Mouse (Mus musculus): ENCODE data around the gene Mllt10.

The Mllt10 gene

DNA sequence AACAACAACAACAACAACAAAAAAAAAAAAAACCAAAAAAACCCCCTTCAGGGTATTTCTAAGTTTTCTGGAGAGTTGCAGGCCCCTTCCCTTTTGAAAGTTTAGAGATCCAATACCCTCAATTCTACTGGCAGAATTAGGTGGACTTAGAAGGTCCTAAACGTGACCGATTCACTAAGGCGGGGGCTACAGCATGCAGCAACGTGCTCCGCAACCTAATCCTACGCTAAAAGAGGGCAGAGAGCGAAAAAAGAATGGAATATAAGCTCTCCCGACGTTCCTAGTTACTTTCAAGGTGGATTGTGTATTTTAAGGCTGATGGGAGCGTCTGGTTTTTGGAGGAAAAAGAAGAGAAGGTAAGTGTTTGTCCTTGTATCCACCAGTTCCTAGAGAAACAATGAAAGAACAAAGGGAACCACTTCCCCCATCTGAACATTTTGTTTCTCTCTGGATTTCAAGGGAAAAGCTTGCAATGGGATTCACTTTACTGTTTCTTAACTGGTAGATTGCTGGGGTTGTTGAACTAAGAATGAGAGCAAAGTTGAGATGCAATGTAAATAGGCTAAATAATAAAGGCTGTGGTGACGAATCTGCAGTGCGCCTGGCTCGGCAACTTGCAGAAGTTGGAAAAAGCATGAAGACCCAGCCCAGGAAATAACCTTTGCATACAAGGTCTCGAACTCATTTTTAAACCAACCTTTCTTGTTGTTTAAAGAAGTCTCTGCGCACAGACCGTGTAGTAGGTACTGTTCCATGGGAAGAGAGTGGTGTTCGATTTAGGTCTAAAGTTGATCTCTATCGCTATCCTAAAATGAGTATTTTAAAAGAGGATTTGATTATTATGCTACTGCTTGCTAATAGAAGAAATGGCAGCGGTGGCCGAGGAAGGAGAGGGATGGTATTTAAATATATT is at the start of gene Mllt10:
Mllt10 (plus strand) TSS at position 222 of the 913 bp plus-strand sequence.
- no peak for DNase-seq (ENCODE audit: low spot score)

GRCm38 (mm10) chr2:18011226-18011625 is 43.8 kb upstream of the Mllt10 start:
- no peak for DNase-seq (ENCODE audit: low spot score)

DNA sequence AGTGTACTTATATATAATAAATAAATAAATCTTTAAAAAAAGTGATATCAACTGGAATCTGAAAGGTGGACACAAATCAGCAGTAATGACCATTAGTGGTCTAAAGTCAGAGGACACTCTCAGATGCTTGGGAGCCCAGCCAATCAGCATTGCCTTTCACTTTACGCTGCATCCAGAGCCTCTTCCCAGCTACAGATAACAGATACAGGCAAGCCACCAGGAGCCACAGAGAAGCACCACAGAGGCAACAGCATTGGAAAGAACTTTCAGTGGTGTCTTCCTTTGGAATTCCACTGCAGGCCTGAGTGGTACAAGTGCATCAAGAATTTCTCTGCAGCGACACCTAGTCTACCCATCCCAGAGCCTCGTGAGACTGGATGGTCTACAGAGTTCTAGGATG is 42.2 kb upstream of the Mllt10 start:
- no peak for DNase-seq (ENCODE audit: low spot score)

DNA sequence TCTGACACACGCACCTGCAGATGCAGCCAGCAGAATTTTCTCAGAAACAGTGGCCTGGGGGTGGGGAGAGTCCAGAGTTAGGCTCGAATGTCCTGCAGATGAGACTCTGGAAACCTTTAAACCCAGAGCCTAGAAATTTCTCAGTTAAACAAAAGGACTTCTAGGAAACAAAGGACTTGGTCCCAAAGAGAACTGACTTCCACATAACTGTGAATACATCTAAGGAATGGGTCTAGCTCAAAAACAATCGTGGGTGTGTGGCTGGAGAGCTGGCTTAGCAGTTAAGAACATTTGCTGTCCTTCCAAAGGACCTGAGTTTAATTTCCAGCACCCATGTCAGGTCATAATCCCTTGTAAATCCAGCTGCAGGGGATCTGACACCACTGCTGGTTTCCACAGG is 39.5 kb upstream of the Mllt10 start:
- DNase-seq (ENCODE audit: low spot score), result no peak

DNA sequence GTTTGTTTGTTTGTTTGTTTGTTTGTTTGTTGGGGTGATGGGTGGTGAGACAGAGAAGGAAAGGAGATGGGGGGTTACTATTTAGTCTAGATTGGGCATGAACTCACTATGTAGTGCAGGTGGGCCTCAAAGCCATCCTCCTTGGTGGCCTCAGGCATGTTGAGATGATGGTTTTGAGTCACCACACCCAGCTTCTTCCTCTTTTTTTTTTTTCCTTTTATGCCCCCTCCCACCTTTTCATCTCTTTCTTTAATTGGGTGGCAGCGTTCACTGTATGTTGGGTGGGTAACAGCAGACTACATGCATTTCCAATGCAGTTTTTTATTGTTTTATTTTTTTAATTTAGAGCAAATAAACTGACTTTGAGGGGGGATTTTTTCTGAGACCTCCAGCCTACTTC is 38.4 kb upstream of the Mllt10 start:
- no peak for DNase-seq (ENCODE audit: low spot score)

DNA sequence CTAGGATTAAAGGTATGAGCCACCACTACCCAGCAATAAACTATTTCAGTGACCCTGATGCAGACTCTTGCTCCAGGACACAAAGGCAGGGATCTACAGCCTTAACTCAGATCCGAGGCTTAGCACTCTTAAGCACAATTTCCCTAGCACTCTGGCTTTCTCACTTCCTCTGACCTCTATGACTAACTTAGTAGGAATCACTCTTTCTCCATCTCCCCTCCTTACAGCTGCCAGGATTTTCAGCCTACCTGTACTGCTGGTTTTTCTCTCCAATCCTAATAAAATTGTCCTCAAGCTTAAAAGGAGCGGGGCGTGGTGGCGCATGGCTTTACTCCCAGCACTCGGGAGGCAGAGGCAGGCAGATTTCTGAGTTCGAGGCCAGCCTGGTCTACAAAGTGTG is 37.7 kb upstream of the Mllt10 start:
- DNase-seq (ENCODE audit: low spot score), result no peak

DNA sequence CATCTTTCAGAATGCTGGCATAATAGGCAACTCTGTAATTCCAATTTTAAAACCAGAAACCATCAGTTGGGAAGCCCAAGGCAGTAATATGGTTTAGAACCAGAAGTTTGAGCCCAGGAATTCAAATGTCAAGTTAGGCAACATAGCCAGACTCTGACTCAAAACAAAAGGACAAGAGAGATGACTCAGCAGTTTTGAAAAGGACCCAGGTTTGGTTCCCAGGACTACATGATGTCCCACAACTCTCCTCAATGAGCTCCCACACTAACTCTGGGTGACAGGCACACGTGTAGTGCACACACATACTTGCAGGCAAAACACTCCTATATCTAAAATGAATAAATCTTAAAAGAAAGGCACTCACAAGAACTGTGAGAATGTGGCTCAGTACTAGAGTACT is 35.9 kb upstream of the Mllt10 start:
- DNase-seq (ENCODE audit: low spot score), result no peak

- DNase-seq (ENCODE audit: low spot score), result no peak
These were observed 32.2 kb upstream of the Mllt10 start for GRCm38 (mm10) chr2:18022886-18023285.

- DNase-seq (ENCODE audit: low spot score), result no peak
These were observed 29.9 kb upstream of the Mllt10 start for GRCm38 (mm10) chr2:18025116-18025515.

DNA sequence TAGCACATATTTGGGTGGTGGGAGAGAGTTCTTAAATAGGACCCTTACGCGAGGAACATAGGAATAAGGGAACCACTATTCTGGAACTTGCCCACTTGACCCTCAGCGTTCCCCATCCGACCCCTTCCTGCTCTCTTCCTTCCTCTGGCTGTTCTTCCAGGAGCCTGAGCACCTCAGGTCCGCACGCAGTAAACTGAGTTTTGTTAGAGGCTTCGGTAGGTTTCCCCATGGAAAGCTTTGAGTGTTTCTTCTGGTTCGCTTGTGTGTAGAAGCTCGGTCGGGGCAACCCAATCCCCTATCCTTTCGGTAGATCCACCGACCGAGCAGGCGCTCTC is 29.3 kb upstream of the Mllt10 start:
- no peak for DNase-seq (ENCODE audit: low spot score)

- DNase-seq (ENCODE audit: low spot score), result no peak
These were observed 28.7 kb upstream of the Mllt10 start for GRCm38 (mm10) chr2:18026116-18026947.

DNA sequence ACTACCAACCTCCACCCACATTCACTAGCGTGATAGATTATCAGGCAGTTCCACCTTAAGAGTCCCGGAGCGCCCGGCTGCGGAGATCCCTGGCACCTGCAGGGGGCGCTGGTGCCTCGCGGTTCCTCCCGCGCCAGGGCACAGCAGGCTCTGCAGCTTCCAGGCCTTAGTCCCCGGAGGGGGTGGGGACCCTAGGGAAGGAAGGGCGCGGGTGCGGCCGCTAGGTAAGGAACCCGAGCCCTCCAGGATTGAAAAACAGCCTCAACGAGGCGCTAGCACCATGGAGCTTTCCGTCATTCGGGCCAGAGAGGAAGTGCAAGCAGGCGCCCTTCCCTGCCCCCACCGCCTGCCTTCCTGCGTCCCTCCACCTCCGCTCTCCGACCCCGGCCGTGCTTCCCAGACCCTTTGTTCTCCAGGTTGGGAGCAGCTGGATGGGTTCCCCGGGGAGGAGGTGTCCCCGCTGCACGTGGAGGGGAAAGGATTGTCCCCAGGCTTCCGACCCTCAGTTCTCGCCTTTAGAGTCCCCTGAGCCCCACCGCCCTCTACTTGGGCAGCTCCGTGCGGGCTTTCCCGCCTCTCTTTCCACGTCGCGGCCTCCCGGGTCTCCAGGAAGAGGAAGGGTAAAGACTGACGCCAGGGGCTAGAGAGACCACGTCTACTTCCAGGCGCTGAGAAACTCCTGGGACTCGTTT is 27.4 kb upstream of the Mllt10 start:
- DNase-seq (ENCODE audit: low spot score), result peak; percentile 80

GRCm38 (mm10) chr2:18028140-18029021 is 26.7 kb upstream of the Mllt10 start:
- peak; percentile 68 for DNase-seq (ENCODE audit: low spot score)

DNA sequence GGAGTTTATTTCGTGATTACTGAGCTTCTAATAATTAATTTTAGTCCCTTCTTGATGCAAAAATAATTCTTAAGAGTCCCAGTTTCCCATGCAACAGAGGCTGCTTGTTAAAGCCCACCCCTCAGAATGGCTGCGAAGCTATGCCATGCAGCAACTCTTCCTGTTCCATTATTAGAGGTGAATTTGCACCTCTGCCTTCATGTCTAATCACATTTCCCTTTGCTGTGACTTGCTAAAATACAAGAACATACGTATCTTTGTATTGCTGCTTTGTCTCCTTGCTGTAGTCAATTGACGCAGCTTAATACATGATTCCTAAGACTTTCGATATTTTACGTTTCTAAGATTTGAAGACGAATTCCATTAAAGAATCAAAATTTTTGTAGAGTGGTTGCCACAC is 25.4 kb upstream of the Mllt10 start:
- DNase-seq (ENCODE audit: low spot score), result no peak

GRCm38 (mm10) chr2:18030581-18030980 is 24.5 kb upstream of the Mllt10 start:
- DNase-seq (ENCODE audit: low spot score), result no peak

- no peak for DNase-seq (ENCODE audit: low spot score)
These were observed 23.7 kb upstream of the Mllt10 start for GRCm38 (mm10) chr2:18031271-18031821.

DNA sequence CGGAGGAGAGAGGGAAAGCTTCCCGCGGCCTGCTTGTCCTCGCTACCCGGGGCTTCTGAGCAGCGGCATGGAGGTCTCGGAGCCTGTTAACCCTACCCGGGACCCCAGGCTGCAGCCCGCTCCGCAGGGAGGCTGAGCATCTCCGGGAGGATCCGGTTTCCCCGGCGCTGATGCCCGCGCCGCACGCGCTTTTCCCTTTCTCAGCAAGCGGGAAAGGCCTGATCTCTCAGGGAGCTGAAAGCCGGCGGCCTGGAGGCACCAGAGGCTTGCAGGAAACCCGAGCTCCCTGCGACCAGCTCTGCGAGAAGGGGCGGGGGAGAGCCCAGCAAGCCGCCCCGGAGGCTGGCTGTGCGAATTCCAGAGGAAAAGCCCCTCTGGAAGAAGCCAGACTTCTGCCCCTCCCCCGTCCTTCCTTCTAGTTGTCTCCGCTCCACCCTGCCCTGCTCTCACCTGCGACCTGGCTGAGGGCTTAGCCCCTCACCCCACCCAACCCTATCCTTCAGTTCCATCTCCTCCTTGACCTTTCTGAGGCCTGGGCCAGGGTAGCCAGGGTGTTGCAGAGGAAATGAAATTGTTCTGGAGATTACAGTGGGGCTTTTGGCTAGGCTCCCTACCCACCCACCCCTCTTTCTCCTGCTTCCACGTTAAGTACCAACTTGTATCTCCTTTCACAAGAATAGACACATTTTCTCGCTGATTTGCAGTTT is 23.1 kb upstream of the Mllt10 start:
- no peak for DNase-seq (ENCODE audit: low spot score)

- no peak for DNase-seq (ENCODE audit: low spot score)
These were observed 22.5 kb upstream of the Mllt10 start for GRCm38 (mm10) chr2:18032538-18032895.

GRCm38 (mm10) chr2:18033166-18034108 is 21.6 kb upstream of the Mllt10 start:
- no peak for DNase-seq (ENCODE audit: low spot score)
